Mouse (Mus musculus): ENCODE measurements at regions not wholly inside any gene's neighbourhood (a gene's known extent, or its start where the extent isn't known, plus 50 kb on each side); places are given as distances from the start of the nearest gene placed in this dataset.
A peak's percentile ranks its signal among the peaks of the same experiment; 100 is the strongest.
"Not testable (repeated sequence)": the region's sequence is repeated elsewhere in the genome, so short reads cannot be mapped to it uniquely, and the experiment has no call there.

GRCm38 (mm10) chr4:7960335-7960734, 278.5 kb downstream of the Car8 start:
- no peak for DNase-seq (ENCODE audit: extremely low spot score in 1 of 2, low spot score in 1 of 2)

- no peak for DNase-seq (ENCODE audit: extremely low spot score in 1 of 2, low spot score in 1 of 2)
These were observed 290.8 kb downstream of the Car8 start for GRCm38 (mm10) chr4:7948020-7948419.

- DNase-seq (ENCODE audit: extremely low spot score in 1 of 2, low spot score in 1 of 2) = no peak
These were observed 317.3 kb downstream of the Car8 start for GRCm38 (mm10) chr4:7921503-7921902.

GRCm38 (mm10) chr4:7913191-7913590, 325.6 kb downstream of the Car8 start:
- no peak for DNase-seq (ENCODE audit: extremely low spot score in 1 of 2, low spot score in 1 of 2)

GRCm38 (mm10) chr4:7912675-7913074, 326.2 kb downstream of the Car8 start:
- DNase-seq (ENCODE audit: extremely low spot score in 1 of 2, low spot score in 1 of 2) = no peak

GRCm38 (mm10) chr4:7903130-7903529, 335.7 kb downstream of the Car8 start:
- DNase-seq (ENCODE audit: extremely low spot score in 1 of 2, low spot score in 1 of 2) = no peak

GRCm38 (mm10) chr4:7894914-7895313, 343.9 kb downstream of the Car8 start:
- no peak for DNase-seq (ENCODE audit: extremely low spot score in 1 of 2, low spot score in 1 of 2)

- DNase-seq (ENCODE audit: extremely low spot score in 1 of 2, low spot score in 1 of 2) = no peak
These were observed 347.7 kb downstream of the Car8 start for GRCm38 (mm10) chr4:7891128-7891527.

- no peak for DNase-seq (ENCODE audit: extremely low spot score in 1 of 2, low spot score in 1 of 2)
These were observed 384.3 kb downstream of the Car8 start for GRCm38 (mm10) chr4:7854518-7854917.

GRCm38 (mm10) chr4:7853121-7853782, 385.6 kb downstream of the Car8 start:
- peak in 1 of 2 experiments; percentile 52 for DNase-seq (ENCODE audit: extremely low spot score in 1 of 2, low spot score in 1 of 2)

- no peak for DNase-seq (ENCODE audit: extremely low spot score in 1 of 2, low spot score in 1 of 2)
These were observed 386.7 kb downstream of the Car8 start for GRCm38 (mm10) chr4:7852006-7852615.

- DNase-seq (ENCODE audit: extremely low spot score in 1 of 2, low spot score in 1 of 2) = no peak
These were observed 391.4 kb downstream of the Car8 start for GRCm38 (mm10) chr4:7847411-7847810.

- no peak for DNase-seq (ENCODE audit: extremely low spot score in 1 of 2, low spot score in 1 of 2)
These were observed 409.7 kb downstream of the Car8 start for GRCm38 (mm10) chr4:7829126-7829525.

- no peak for DNase-seq (ENCODE audit: extremely low spot score in 1 of 2, low spot score in 1 of 2)
These were observed 419.0 kb downstream of the Car8 start for GRCm38 (mm10) chr4:7819847-7820246.

GRCm38 (mm10) chr4:7777761-7778160, 461.1 kb downstream of the Car8 start:
- not testable (repeated sequence) for DNase-seq (ENCODE audit: extremely low spot score in 1 of 2, low spot score in 1 of 2)

GRCm38 (mm10) chr4:7755473-7755872, 483.4 kb downstream of the Car8 start:
- DNase-seq (ENCODE audit: extremely low spot score in 1 of 2, low spot score in 1 of 2) = no peak

- no peak for DNase-seq (ENCODE audit: extremely low spot score in 1 of 2, low spot score in 1 of 2)
These were observed 484.9 kb downstream of the Car8 start for GRCm38 (mm10) chr4:7753931-7754330.

- DNase-seq (ENCODE audit: extremely low spot score in 1 of 2, low spot score in 1 of 2) = no peak
These were observed 487.6 kb downstream of the Car8 start for GRCm38 (mm10) chr4:7751208-7751607.

- no peak for DNase-seq (ENCODE audit: extremely low spot score in 1 of 2, low spot score in 1 of 2)
These were observed 515.9 kb downstream of the Car8 start for GRCm38 (mm10) chr4:7722893-7723292.

GRCm38 (mm10) chr4:7688516-7688915, 550.3 kb downstream of the Car8 start:
- DNase-seq (ENCODE audit: extremely low spot score in 1 of 2, low spot score in 1 of 2) = no peak

GRCm38 (mm10) chr4:7687231-7687630, 551.6 kb downstream of the Car8 start:
- no peak for DNase-seq (ENCODE audit: extremely low spot score in 1 of 2, low spot score in 1 of 2)

- no peak for DNase-seq (ENCODE audit: extremely low spot score in 1 of 2, low spot score in 1 of 2)
These were observed 568.1 kb downstream of the Car8 start for GRCm38 (mm10) chr4:7670795-7671105.

Measured in layer of hippocampus, postnatal 25 days (tissue).